Mouse (Mus musculus): ENCODE measurements at regions not wholly inside any gene's neighbourhood (a gene's known extent, or its start where the extent isn't known, plus 50 kb on each side); places are given as distances from the start of the nearest gene placed in this dataset.

GRCm38 (mm10) chr6:98769322-98769721 lies 426.8 kb upstream of the Gm765 start:
- TF ChIP-seq POLR2A (IDR thresholded peaks at IDR 0.05; ENCODE audit: low read depth, low read length) (no peak), CTCF (IDR thresholded peaks at IDR 0.05; ENCODE audit: borderline replicate concordance, insufficient read depth, low read length) (no peak)

Data from embryonic fibroblast, embryonic 13.5 days (primary cell).